8 mouse cellular contexts compared by ENCODE assay signal in genomic region chr6:119847518-119848033, GRCm38 (mm10). TPM values are rescaled to one million over a fixed set of nuclear protein-coding genes. Genes with fewer than 3 reads are reported as not detected.
DNase-seq lines count a peak whose midpoint lies in the region; ATAC-seq and TF ChIP-seq lines count a peak whose summit lies in the region.

No protein-coding gene starts in this region.

- H3K4me3 ChIP-seq in kidney, embryonic 16.5 days (ENCODE audit: low read length) = peak overlapping the region; percentile 90
- peak overlapping the region; percentile 90 to 98 for H3K4me3 ChIP-seq in ES-E14 (ENCODE audit: insufficient read depth in 1 of 2, low read depth in 1 of 2, low read length in 2 of 2, poor library complexity in 1 of 2, severe bottlenecking in 1 of 2)
- peak overlapping the region; percentile 82 for H3K4me3 ChIP-seq in embryonic facial prominence, embryonic 13.5 days
- H3K4me3 ChIP-seq in intestine, embryonic 15.5 days (replicated peaks) = peak overlapping the region; percentile 72
- H3K4me3 ChIP-seq in neural tube, embryonic 13.5 days = peak overlapping the region; percentile 80

- H3K4me2 ChIP-seq in kidney, embryonic 16.5 days (replicated peaks; ENCODE audit: low read depth, low read length) = peak overlapping the region; percentile 89
- H3K4me2 ChIP-seq in embryonic facial prominence, embryonic 13.5 days = peak overlapping the region; percentile 68
- H3K4me2 ChIP-seq in intestine, embryonic 15.5 days (replicated peaks) = peak overlapping the region; percentile 80
- peak overlapping the region; percentile 69 for H3K4me2 ChIP-seq in neural tube, embryonic 13.5 days

- WGBS in kidney, embryonic 16.5 days = under 1% methylated on average over 38 of the region's 40 CpGs
- under 1% methylated on average over 40 of the region's 40 CpGs for WGBS in embryonic facial prominence, embryonic 13.5 days
- under 1% methylated on average over 39 of the region's 40 CpGs for WGBS in intestine, embryonic 15.5 days
- WGBS in neural tube, embryonic 13.5 days = 0% methylated on average over 40 of the region's 40 CpGs

- DNase-seq in kidney, adult 11 months = no peak
- DNase-seq in ES-E14 (ENCODE audit: low read depth, low spot score) = peak; percentile 75
- DNase-seq in B cell, adult 2 months = no peak

- no peaks in the 10 kb centered on the region for H3K27me3 ChIP-seq in kidney, embryonic 16.5 days (ENCODE audit: insufficient read depth, low read length)
- H3K27me3 ChIP-seq in embryonic facial prominence, embryonic 13.5 days = no peaks in the 10 kb centered on the region
- no peaks in the 10 kb centered on the region for H3K27me3 ChIP-seq in intestine, embryonic 15.5 days (replicated peaks)
- H3K27me3 ChIP-seq in neural tube, embryonic 13.5 days = no peaks in the 10 kb centered on the region

- peaks cover 17% of the 10 kb centered on the region for H3K4me1 ChIP-seq in kidney, embryonic 16.5 days (ENCODE audit: insufficient read depth, low read length)
- peaks cover 0 to 2% of the 10 kb centered on the region in 2 experiments; a peak in 2 of 4 replicates for H3K4me1 ChIP-seq in ES-E14 (ENCODE audit: control insufficient read depth in 2 of 2, insufficient read depth in 2 of 2, low read length in 2 of 2, poor library complexity in 1 of 2)
- H3K4me1 ChIP-seq in embryonic facial prominence, embryonic 13.5 days = peaks cover 19% of the 10 kb centered on the region
- H3K4me1 ChIP-seq in intestine, embryonic 15.5 days (replicated peaks) = no peaks in the 10 kb centered on the region
- H3K4me1 ChIP-seq in neural tube, embryonic 13.5 days (replicated peaks) = peaks cover 30% of the 10 kb centered on the region

- peak; percentile 9; the same call in 1 of the 2 replicates for ATAC-seq in kidney, embryonic 16.5 days (ENCODE audit: low FRiP score, low TSS enrichment)
- ATAC-seq in embryonic facial prominence, embryonic 13.5 days (ENCODE audit: insufficient number of reproducible peaks, insufficient read depth, low FRiP score, low TSS enrichment, low read depth) = peak; percentile 24; the same call in 1 of the 2 replicates
- ATAC-seq in intestine, embryonic 15.5 days = peak; percentile 68
- ATAC-seq in neural tube, embryonic 13.5 days (ENCODE audit: low read depth) = peak; percentile 55
- no peak; the same call in 1 of the 2 replicates for ATAC-seq in cerebellum, adult (ENCODE audit: insufficient number of reproducible peaks, low FRiP score, low TSS enrichment)

- peak overlapping the region; percentile 97 for H3K27ac ChIP-seq in kidney, embryonic 16.5 days (ENCODE audit: low read length)
- peak overlapping the region; percentile 94 for H3K27ac ChIP-seq in ES-E14 (ENCODE audit: insufficient read depth, low read depth, low read length, poor library complexity, severe bottlenecking)
- peak overlapping the region; percentile 97 for H3K27ac ChIP-seq in embryonic facial prominence, embryonic 13.5 days
- H3K27ac ChIP-seq in intestine, embryonic 15.5 days = peak overlapping the region; percentile 97
- peak overlapping the region; percentile 98 for H3K27ac ChIP-seq in neural tube, embryonic 13.5 days (replicated peaks)

- no peaks in the 10 kb centered on the region for H3K36me3 ChIP-seq in kidney, embryonic 16.5 days (ENCODE audit: insufficient read depth, low read length)
- H3K36me3 ChIP-seq in ES-E14 (ENCODE audit: control insufficient read depth, insufficient read depth, low read length, poor library complexity, severe bottlenecking) = no peaks in the 10 kb centered on the region
- H3K36me3 ChIP-seq in embryonic facial prominence, embryonic 13.5 days = no peaks in the 10 kb centered on the region
- no peaks in the 10 kb centered on the region for H3K36me3 ChIP-seq in intestine, embryonic 15.5 days
- no peaks in the 10 kb centered on the region for H3K36me3 ChIP-seq in neural tube, embryonic 13.5 days

- in situ Hi-C loops in ES-E14 (cut with MboI; ENCODE audit: low sequenced_read_pairs in 2 of 2, unreplicated experiment in 2 of 2) = no loop called here

- H3K9ac ChIP-seq in kidney, embryonic 16.5 days (replicated peaks; ENCODE audit: low read length) = peak overlapping the region; percentile 91
- peak overlapping the region; percentile 98 for H3K9ac ChIP-seq in ES-E14 (ENCODE audit: insufficient read depth, low read depth, low read length, poor library complexity, severe bottlenecking)
- peak overlapping the region; percentile 89 for H3K9ac ChIP-seq in embryonic facial prominence, embryonic 13.5 days
- peak overlapping the region; percentile 71 for H3K9ac ChIP-seq in intestine, embryonic 15.5 days
- peak overlapping the region; percentile 94 for H3K9ac ChIP-seq in neural tube, embryonic 13.5 days

- no peaks in the 10 kb centered on the region for H3K9me3 ChIP-seq in kidney, embryonic 16.5 days (ENCODE audit: low read length)
- no peaks in the 10 kb centered on the region for H3K9me3 ChIP-seq in ES-E14 (ENCODE audit: control insufficient read depth, insufficient read depth, low read depth, low read length)
- H3K9me3 ChIP-seq in embryonic facial prominence, embryonic 13.5 days = no peaks in the 10 kb centered on the region
- H3K9me3 ChIP-seq in intestine, embryonic 15.5 days = no peaks in the 10 kb centered on the region
- H3K9me3 ChIP-seq in neural tube, embryonic 13.5 days = no peaks in the 10 kb centered on the region

TF ChIP-seq in ES-E14, 5 proteins besides CTCF, POLR2A, EP300 and RAD21:
- TF ChIP-seq ZC3H11A (IDR thresholded peaks at IDR 0.05; ENCODE audit: borderline replicate concordance, low read depth, low read length) = no peak
- TF ChIP-seq ZNF384 (IDR thresholded peaks at IDR 0.05; ENCODE audit: low read depth, low read length) = no peak
- no peak for TF ChIP-seq MAFK (IDR thresholded peaks at IDR 0.05; ENCODE audit: insufficient read depth, low read depth, low read length)

RNA-seq across cellular contexts. Expression of gene Erc1, which starts 0.4 kb away (rescaled TPM):
- polyA plus RNA-seq in kidney, embryonic 16.5 days (2015; fragmentation: Nextera tagmentation; extraction: Ambion mirVana) = 15.0 and 18.0 TPM in 2 replicates
- 14.7 and 16.5 TPM in 2 replicates for total RNA-seq in ES-E14 (2012; rRNA removed)
- 27.6 and 27.8 TPM in 2 replicates for polyA plus RNA-seq in embryonic facial prominence, embryonic 13.5 days (2015; fragmentation: Nextera tagmentation; extraction: Ambion mirVana)
- polyA plus RNA-seq in intestine, embryonic 15.5 days (2015; fragmentation: Nextera tagmentation; extraction: Ambion mirVana) = 13.7 and 14.4 TPM in 2 replicates
- polyA plus RNA-seq in neural tube, embryonic 13.5 days (2015; fragmentation: Nextera tagmentation; extraction: Ambion mirVana) = 38.1 and 42.0 TPM in 2 replicates

RNA-seq across cellular contexts. Expression of gene Rad52, which starts 54.9 kb away (rescaled TPM):
- polyA plus RNA-seq in kidney, embryonic 16.5 days (2015; fragmentation: Nextera tagmentation; extraction: Ambion mirVana) = 26.3 and 27.9 TPM in 2 replicates
- 21.9 and 26.4 TPM in 2 replicates for total RNA-seq in ES-E14 (2012; rRNA removed)
- 27.9 and 32.7 TPM in 2 replicates for polyA plus RNA-seq in embryonic facial prominence, embryonic 13.5 days (2015; fragmentation: Nextera tagmentation; extraction: Ambion mirVana)
- polyA plus RNA-seq in intestine, embryonic 15.5 days (2015; fragmentation: Nextera tagmentation; extraction: Ambion mirVana) = 15.0 and 16.6 TPM in 2 replicates
- polyA plus RNA-seq in neural tube, embryonic 13.5 days (2015; fragmentation: Nextera tagmentation; extraction: Ambion mirVana) = 26.1 and 28.5 TPM in 2 replicates
